Mouse (Mus musculus): Measurements from ENCODE around the gene Glis1. TPM values are rescaled to one million over a fixed set of nuclear protein-coding genes. Genes with fewer than 3 reads are reported as not detected.

Glis1 gene
- polyA plus RNA-seq, 1 experiment: not detected

GRCm38 (mm10) chr4:107459461-107459860, 25.1 kb downstream of the Glis1 start:
- 94% methylated on average over 2 of the region's 2 CpGs for WGBS
- TF ChIP-seq CTCF (IDR thresholded peaks at IDR 0.05; ENCODE audit: insufficient read depth, low read depth, low read length): no peak
- TF ChIP-seq POLR2A (IDR thresholded peaks at IDR 0.05; ENCODE audit: insufficient read depth, low read depth, low read length): no peak
- Histone ChIP-seq H3K4me1 (ENCODE audit: control insufficient read depth, insufficient read depth, low read length) (peaks cover 9% of the 10 kb centered on the region; the same call in 1 of the 2 replicates), H3K27ac (ENCODE audit: insufficient read depth, low read depth, low read length) (no peak overlapping the region), H3K4me3 (ENCODE audit: insufficient read depth, low read depth, low read length) (no peak overlapping the region)

GRCm38 (mm10) chr4:107460468-107460867, 26.1 kb downstream of the Glis1 start:
- Histone ChIP-seq H3K27ac (ENCODE audit: insufficient read depth, low read depth, low read length) (no peak overlapping the region), H3K4me3 (ENCODE audit: insufficient read depth, low read depth, low read length) (no peak overlapping the region), H3K4me1 (ENCODE audit: control insufficient read depth, insufficient read depth, low read length) (peaks cover 9% of the 10 kb centered on the region; the same call in 1 of the 2 replicates)
- TF ChIP-seq POLR2A (IDR thresholded peaks at IDR 0.05; ENCODE audit: insufficient read depth, low read depth, low read length): no peak
- no peak for TF ChIP-seq CTCF (IDR thresholded peaks at IDR 0.05; ENCODE audit: insufficient read depth, low read depth, low read length)
- 95% methylated on average over 11 of the region's 11 CpGs for WGBS

- TF ChIP-seq POLR2A (IDR thresholded peaks at IDR 0.05; ENCODE audit: insufficient read depth, low read depth, low read length) (no peak), CTCF (IDR thresholded peaks at IDR 0.05; ENCODE audit: insufficient read depth, low read depth, low read length) (no peak)
- H3K4me3 ChIP-seq (ENCODE audit: insufficient read depth, low read depth, low read length): no peak overlapping the region
- H3K27ac ChIP-seq (ENCODE audit: insufficient read depth, low read depth, low read length): no peak overlapping the region
- 91% methylated on average over 7 of the region's 7 CpGs for WGBS
- H3K4me1 ChIP-seq (ENCODE audit: control insufficient read depth, insufficient read depth, low read length): 0 out of 2 replicates have a peak, but pooled peaks cover 4% of the 10 kb centered on the region
These were observed 33.4 kb downstream of the Glis1 start for GRCm38 (mm10) chr4:107467831-107468230.

GRCm38 (mm10) chr4:107468264-107468663, 33.9 kb downstream of the Glis1 start:
- WGBS: 80% methylated on average over 13 of the region's 13 CpGs
- TF ChIP-seq POLR2A (IDR thresholded peaks at IDR 0.05; ENCODE audit: insufficient read depth, low read depth, low read length) (no peak), CTCF (IDR thresholded peaks at IDR 0.05; ENCODE audit: insufficient read depth, low read depth, low read length) (no peak)
- H3K4me1 ChIP-seq (ENCODE audit: control insufficient read depth, insufficient read depth, low read length): 0 out of 2 replicates have a peak, but pooled peaks cover 4% of the 10 kb centered on the region
- H3K4me3 ChIP-seq (ENCODE audit: insufficient read depth, low read depth, low read length): no peak overlapping the region
- H3K27ac ChIP-seq (ENCODE audit: insufficient read depth, low read depth, low read length): no peak overlapping the region

GRCm38 (mm10) chr4:107468768-107469167, 34.4 kb downstream of the Glis1 start:
- H3K4me1 ChIP-seq (ENCODE audit: control insufficient read depth, insufficient read depth, low read length): 0 out of 2 replicates have a peak, but pooled peaks cover 4% of the 10 kb centered on the region
- H3K4me3 ChIP-seq (ENCODE audit: insufficient read depth, low read depth, low read length): no peak overlapping the region
- WGBS: 92% methylated on average over 11 of the region's 11 CpGs
- no peak for TF ChIP-seq POLR2A (IDR thresholded peaks at IDR 0.05; ENCODE audit: insufficient read depth, low read depth, low read length)
- TF ChIP-seq CTCF (IDR thresholded peaks at IDR 0.05; ENCODE audit: insufficient read depth, low read depth, low read length): no peak
- no peak overlapping the region for H3K27ac ChIP-seq (ENCODE audit: insufficient read depth, low read depth, low read length)

GRCm38 (mm10) chr4:107476266-107476665, 41.9 kb downstream of the Glis1 start:
- Histone ChIP-seq H3K27ac (ENCODE audit: insufficient read depth, low read depth, low read length) (no peak overlapping the region), H3K4me1 (ENCODE audit: control insufficient read depth, insufficient read depth, low read length) (peaks cover 4% of the 10 kb centered on the region), H3K4me3 (ENCODE audit: insufficient read depth, low read depth, low read length) (no peak overlapping the region)
- WGBS: 66% methylated on average over 11 of the region's 11 CpGs
- no peak for TF ChIP-seq POLR2A (IDR thresholded peaks at IDR 0.05; ENCODE audit: insufficient read depth, low read depth, low read length)
- TF ChIP-seq CTCF (IDR thresholded peaks at IDR 0.05; ENCODE audit: insufficient read depth, low read depth, low read length): no peak

- H3K4me3 ChIP-seq (ENCODE audit: insufficient read depth, low read depth, low read length): no peak overlapping the region
- no peak overlapping the region for H3K27ac ChIP-seq (ENCODE audit: insufficient read depth, low read depth, low read length)
- H3K4me1 ChIP-seq (ENCODE audit: control insufficient read depth, insufficient read depth, low read length): no peaks in the 10 kb centered on the region; the same call in none of the 2 replicates
- TF ChIP-seq CTCF (IDR thresholded peaks at IDR 0.05; ENCODE audit: insufficient read depth, low read depth, low read length) (no peak), POLR2A (IDR thresholded peaks at IDR 0.05; ENCODE audit: insufficient read depth, low read depth, low read length) (no peak)
- WGBS: 83% methylated on average over 5 of the region's 5 CpGs
These were observed 44.6 kb downstream of the Glis1 start for GRCm38 (mm10) chr4:107479015-107479414.

GRCm38 (mm10) chr4:107482541-107482940, 48.1 kb downstream of the Glis1 start:
- WGBS: 66% methylated on average over 2 of the region's 2 CpGs
- Histone ChIP-seq H3K4me3 (ENCODE audit: insufficient read depth, low read depth, low read length) (no peak overlapping the region), H3K4me1 (ENCODE audit: control insufficient read depth, insufficient read depth, low read length) (no peaks in the 10 kb centered on the region; the same call in none of the 2 replicates), H3K27ac (ENCODE audit: insufficient read depth, low read depth, low read length) (no peak overlapping the region)
- no peak for TF ChIP-seq POLR2A (IDR thresholded peaks at IDR 0.05; ENCODE audit: insufficient read depth, low read depth, low read length)
- no peak for TF ChIP-seq CTCF (IDR thresholded peaks at IDR 0.05; ENCODE audit: insufficient read depth, low read depth, low read length)

- no peak for TF ChIP-seq CTCF (IDR thresholded peaks at IDR 0.05; ENCODE audit: insufficient read depth, low read depth, low read length)
- TF ChIP-seq POLR2A (IDR thresholded peaks at IDR 0.05; ENCODE audit: insufficient read depth, low read depth, low read length): no peak
- WGBS: 95% methylated on average over 20 of the region's 20 CpGs
- Histone ChIP-seq H3K4me3 (ENCODE audit: insufficient read depth, low read depth, low read length) (no peak overlapping the region), H3K4me1 (ENCODE audit: control insufficient read depth, insufficient read depth, low read length) (no peaks in the 10 kb centered on the region; the same call in none of the 2 replicates), H3K27ac (ENCODE audit: insufficient read depth, low read depth, low read length) (no peak overlapping the region)
These were observed 49.3 kb downstream of the Glis1 start for GRCm38 (mm10) chr4:107483556-107484220.
